Mouse (Mus musculus) intestine, embryonic 16.5 days (tissue): ENCODE data around the gene Cpa4. TPM values are rescaled to one million over a fixed set of nuclear protein-coding genes. Genes with fewer than 3 reads are reported as not detected.

Experiments used
- ATAC-seq: fragments of 200-750 bp; cut with Nextera tagmentation; 2 replicates; pipeline ENCODE4 v1.8.0; 2017; ENCODE audit warnings: moderate TSS enrichment, moderate library complexity
- H3K27ac ChIP-seq: fragments of 300-500 bp; sonication (generic); 2 replicates; pipeline ENCODE4 v1.5.1; 2014; ENCODE audit warnings: mild to moderate bottlenecking, low read length
- H3K27me3 ChIP-seq: fragments of 300-500 bp; sonication (generic); replicated peaks from 2 replicates; pipeline ENCODE4 v1.6.1; 2014; ENCODE audit warnings: low read length, control low read depth, mixed read lengths; ENCODE audit not compliant: control insufficient read depth, insufficient read depth
- H3K36me3 ChIP-seq: fragments of 300-500 bp; sonication (generic); 2 replicates; pipeline ENCODE4 v1.6.1; 2014; ENCODE audit warnings: low read length, control low read depth; ENCODE audit not compliant: control insufficient read depth, insufficient read depth
- H3K4me1 ChIP-seq: fragments of 300-500 bp; sonication (generic); 2 replicates; pipeline ENCODE4 v1.6.1; 2014; ENCODE audit warnings: low read length, control low read depth, mixed read lengths; ENCODE audit not compliant: control insufficient read depth, insufficient read depth
- H3K4me2 ChIP-seq: fragments of 300-500 bp; sonication (generic); 2 replicates; pipeline ENCODE4 v1.6.1; 2014; ENCODE audit warnings: low read depth, low read length, control low read depth
- H3K4me3 ChIP-seq: fragments of 300-500 bp; sonication (generic); 2 replicates; pipeline ENCODE4 v1.5.1; 2014; ENCODE audit warnings: mild to moderate bottlenecking, low read length
- H3K9ac ChIP-seq: fragments of 300-500 bp; sonication (generic); 2 replicates; pipeline ENCODE4 v1.6.1; 2014; ENCODE audit warnings: low read depth, low read length
- H3K9me3 ChIP-seq: fragments of 300-500 bp; sonication (generic); 2 replicates; pipeline ENCODE4 v1.6.1; 2016; ENCODE audit warnings: low read length, control low read depth; ENCODE audit not compliant: control insufficient read depth
- WGBS: fragments of 180-500 bp; shearing (Covaris S2); extraction: QIAGEN DNeasy Blood & Tissue Kit; methylation state at CpG from one replicate; pipeline ENCODE4 v1.1.7; 2014; 5-methylcytosine and 5-hydroxymethylcytosine counted together
- polyA plus RNA-seq: library from polyadenylated mRNA; unstranded; fragments of >200 nt; fragmentation: Nextera tagmentation; extraction: Ambion mirVana; gene quantifications from 2 replicates; pipeline ENCODE4 v1.2.1, GENCODE M21; 2015

The Cpa4 gene
- polyA plus RNA-seq, 1 experiment from 2014 or later: 0.39 TPM

- WGBS: 80% methylated on average over 1 of the region's 1 CpGs
- Histone ChIP-seq H3K36me3 (no peaks in the 10 kb centered on the region), H3K27me3 (no peaks in the 10 kb centered on the region), H3K27ac (no peak overlapping the region), H3K4me3 (no peak overlapping the region), H3K4me1 (no peaks in the 10 kb centered on the region; the same call in 1 of the 2 replicates), H3K9me3 (no peaks in the 10 kb centered on the region), H3K4me2 (no peak overlapping the region), H3K9ac (no peak overlapping the region)
- no peak for ATAC-seq
Measured at GRCm38 (mm10) chr6:30629989-30630388, 61.8 kb downstream of the Cpa4 start.

- H3K27ac ChIP-seq: peak overlapping the region; percentile 85
- no peak overlapping the region for H3K9ac ChIP-seq
- H3K4me2 ChIP-seq: no peak overlapping the region
- ATAC-seq: no peak
- peaks cover 17% of the 10 kb centered on the region for H3K4me1 ChIP-seq
- H3K27me3 ChIP-seq: no peaks in the 10 kb centered on the region
- no peaks in the 10 kb centered on the region for H3K9me3 ChIP-seq
- 41% methylated on average over 8 of the region's 8 CpGs for WGBS
- no peak overlapping the region for H3K4me3 ChIP-seq
- no peaks in the 10 kb centered on the region for H3K36me3 ChIP-seq
Measured at GRCm38 (mm10) chr6:30635361-30635862, 67.2 kb downstream of the Cpa4 start.

- Histone ChIP-seq H3K36me3 (no peaks in the 10 kb centered on the region), H3K27ac (peak overlapping the region; percentile 85), H3K4me1 (peaks cover 17% of the 10 kb centered on the region), H3K4me2 (no peak overlapping the region), H3K4me3 (no peak overlapping the region), H3K9me3 (no peaks in the 10 kb centered on the region), H3K9ac (peak overlapping the region; percentile 44; the same call in 1 of the 2 replicates), H3K27me3 (no peaks in the 10 kb centered on the region)
- ATAC-seq: peak; percentile 59
- 35% methylated on average over 4 of the region's 4 CpGs for WGBS
Measured at GRCm38 (mm10) chr6:30636186-30636842, 68.1 kb downstream of the Cpa4 start.

GRCm38 (mm10) chr6:30638674-30639268 lies 70.6 kb downstream of the Cpa4 start, which contains the start of gene Cpa1:
Gene Cpa1 (plus strand): TSS chr6:30639218.
- Histone ChIP-seq H3K4me1 (peaks cover 17% of the 10 kb centered on the region), H3K9ac (0 out of 2 replicates have a peak within 1 kb of the TSS, but pooled peaks have one; percentile 10), H3K4me2 (no peak within 1 kb of the TSS), H3K36me3 (no peaks in the 10 kb centered on the region), H3K27ac (peak within 1 kb of the TSS; percentile 33), H3K9me3 (no peaks in the 10 kb centered on the region), H3K27me3 (no peaks in the 10 kb centered on the region), H3K4me3 (no peak within 1 kb of the TSS)
- ATAC-seq: peak; percentile 31
- 66% methylated on average over 5 of the region's 5 CpGs for WGBS

Other genes with a start within 250 kb of the Cpa4 start
- gene Zc3hc1, start 177.3 kb upstream of the Cpa4 start, polyA plus RNA-seq: 38.0 and 38.8 TPM in 2 replicates
- 10.0 and 11.6 TPM in 2 replicates for gene Klhdc10, start 166.5 kb upstream of the Cpa4 start, polyA plus RNA-seq
- 33.0 and 34.0 TPM in 2 replicates for gene Tmem209, start 58.6 kb upstream of the Cpa4 start, polyA plus RNA-seq
- not detected in 2 replicates for gene Ssmem1, start 58.5 kb upstream of the Cpa4 start, polyA plus RNA-seq
- gene Cpa2, start 26.8 kb upstream of the Cpa4 start, polyA plus RNA-seq: 399 and 443 TPM in 2 replicates
- not detected in 2 replicates for gene Cpa5, start 42.6 kb downstream of the Cpa4 start, polyA plus RNA-seq
- 358 and 408 TPM in 2 replicates for gene Cpa1, start 70.8 kb downstream of the Cpa4 start, polyA plus RNA-seq
- 6.2 and 6.6 TPM in 2 replicates for gene Cep41, start 125.4 kb downstream of the Cpa4 start, polyA plus RNA-seq
- gene Mest, start 155.2 kb downstream of the Cpa4 start, polyA plus RNA-seq: 558 and 560 TPM in 2 replicates